ENCODE assay signal across 22 mouse cellular contexts in the genomic region with DNA sequence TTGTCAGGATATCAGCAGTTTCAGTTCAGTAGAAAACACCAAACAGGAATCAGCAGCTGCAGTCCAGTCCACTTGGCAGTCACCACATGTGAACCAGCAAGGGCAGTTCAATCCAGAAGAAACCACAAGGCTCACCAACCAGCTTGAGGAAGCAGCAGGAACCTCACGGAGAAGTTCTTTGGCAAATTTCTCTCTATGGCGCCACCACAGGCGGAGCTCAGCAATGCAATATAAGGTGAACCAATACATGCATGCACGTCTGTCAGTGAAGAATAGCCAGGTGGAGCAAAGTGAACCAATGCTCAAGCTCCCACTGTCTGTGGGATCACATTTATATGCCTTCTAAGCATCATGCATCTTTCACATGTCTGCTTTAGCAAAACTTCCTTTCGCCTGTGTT.
DNase-seq lines count a peak whose midpoint lies in the region; ATAC-seq and TF ChIP-seq lines count a peak whose summit lies in the region.
"Had no signal": no experiment of that assay in that cellular context is flagged by ENCODE, and none has a peak within 500 bp of the region (broad histone marks: within the 10 kb centered on the region; RNA-seq: fewer than 3 reads in every experiment).

No protein-coding gene starts in this region.

- WGBS in kidney, postnatal 0 days, result 94% methylated on average over 5 of the region's 5 CpGs
- WGBS in kidney, adult 2 months, result 98% methylated on average over 5 of the region's 5 CpGs
- WGBS in heart, embryonic 11.5 days (ENCODE audit: insufficient replicate concordance), result 87% methylated on average over 5 of the region's 5 CpGs

- H3K79me2 ChIP-seq in MEL (ENCODE audit: control insufficient read depth, insufficient read depth, low read length, poor library complexity), result no peaks in the 10 kb centered on the region

- ATAC-seq in kidney, postnatal 0 days (replicated peaks; ENCODE audit: low FRiP score, low read depth), result no peak
- ATAC-seq in megakaryocyte progenitor cell, adult 5-6 weeks (replicated peaks; ENCODE audit: poor library complexity), result peak; percentile 50
- no peak for ATAC-seq in heart, embryonic 11.5 days (replicated peaks; ENCODE audit: insufficient number of reproducible peaks, low FRiP score, low TSS enrichment)
- ATAC-seq: forebrain, embryonic 15.5 days; intestine, embryonic 15.5 days; Patski had no signal

- H3K9ac ChIP-seq in kidney, postnatal 0 days (ENCODE audit: low read depth, low read length), result no peak overlapping the region
- no peak overlapping the region for H3K9ac ChIP-seq in MEL (ENCODE audit: control insufficient read depth, low read depth, low read length, poor library complexity, severe bottlenecking)
- H3K9ac ChIP-seq in heart, embryonic 11.5 days (ENCODE audit: low read depth, low read length), result no peak overlapping the region
- H3K9ac ChIP-seq: embryonic facial prominence, embryonic 13.5 days; forebrain, embryonic 15.5 days; intestine, embryonic 15.5 days; lung, embryonic 14.5 days had no signal

- H3K4me3 ChIP-seq in kidney, postnatal 0 days (replicated peaks; ENCODE audit: low read depth, low read length), result no peak overlapping the region
- H3K4me3 ChIP-seq in kidney, adult 2 months (ENCODE audit: insufficient read depth, low read depth, low read length), result no peak overlapping the region
- no peak overlapping the region for H3K4me3 ChIP-seq in MEL (ENCODE audit: control insufficient read depth in 1 of 2, insufficient read depth in 1 of 2, low read depth in 2 of 2, low read length in 2 of 2)
- H3K4me3 ChIP-seq in heart, embryonic 11.5 days (ENCODE audit: low read depth, low read length), result no peak overlapping the region
- H3K4me3 ChIP-seq: embryonic facial prominence, embryonic 13.5 days; forebrain, embryonic 15.5 days; hindbrain, embryonic 10.5 days; intestine, embryonic 15.5 days; midbrain, embryonic 10.5 days had no signal

- H3K36me3 ChIP-seq in kidney, postnatal 0 days (ENCODE audit: insufficient read depth, low read length), result no peaks in the 10 kb centered on the region
- H3K36me3 ChIP-seq in kidney, adult 2 months (ENCODE audit: control insufficient read depth, insufficient read depth, low read length), result no peaks in the 10 kb centered on the region
- H3K36me3 ChIP-seq in MEL (ENCODE audit: control insufficient read depth in 1 of 2, insufficient read depth in 2 of 2, low read length in 2 of 2), result peaks cover 0 to 33% of the 10 kb centered on the region in 2 experiments; a peak in 2 of 4 replicates
- H3K36me3 ChIP-seq in heart, embryonic 11.5 days (ENCODE audit: control insufficient read depth, insufficient read depth, low read length), result no peaks in the 10 kb centered on the region
- H3K36me3 ChIP-seq: embryonic facial prominence, embryonic 13.5 days; forebrain, embryonic 15.5 days; intestine, embryonic 15.5 days; midbrain, embryonic 10.5 days had no signal

- no peak for TF ChIP-seq EP300 in MEL (IDR thresholded peaks at IDR 0.05; ENCODE audit: low read depth in 1 of 2, low read length in 2 of 2)

- no peak for TF ChIP-seq POLR2A in kidney, adult 2 months (IDR thresholded peaks at IDR 0.05; ENCODE audit: low read depth, low read length)
- no peak for TF ChIP-seq POLR2A in MEL (IDR thresholded peaks at IDR 0.05; ENCODE audit: control insufficient read depth in 1 of 2, insufficient read depth in 1 of 2, low read depth in 1 of 2, low read length in 2 of 2, poor library complexity in 1 of 2)

- H3K4me2 ChIP-seq in kidney, postnatal 0 days (ENCODE audit: low read length), result no peak overlapping the region
- H3K4me2 ChIP-seq in heart, embryonic 11.5 days, result no peak overlapping the region
- H3K4me2 ChIP-seq: embryonic facial prominence, embryonic 13.5 days; forebrain, embryonic 15.5 days; intestine, embryonic 15.5 days; lung, embryonic 14.5 days had no signal

- no peaks in the 10 kb centered on the region for H3K27me3 ChIP-seq in kidney, postnatal 0 days (ENCODE audit: insufficient read depth, low read length)
- H3K27me3 ChIP-seq in kidney, adult 2 months (replicated peaks; ENCODE audit: control insufficient read depth, insufficient read depth, low read length), result no peaks in the 10 kb centered on the region
- H3K27me3 ChIP-seq in MEL (ENCODE audit: control insufficient read depth in 1 of 2, insufficient read depth in 2 of 2, low read length in 2 of 2), result peaks cover 2 to 4% of the 10 kb centered on the region in 2 experiments; a peak in 2 of 4 replicates
- no peaks in the 10 kb centered on the region for H3K27me3 ChIP-seq in heart, embryonic 11.5 days (ENCODE audit: control insufficient read depth, insufficient read depth, low read length)
- H3K27me3 ChIP-seq: embryonic facial prominence, embryonic 13.5 days; forebrain, embryonic 15.5 days; intestine, embryonic 15.5 days; Patski had no signal

- no peak for DNase-seq in kidney, postnatal 0 days (ENCODE audit: low spot score)
- no peak for DNase-seq in kidney, adult 2 months
- DNase-seq in 416B (ENCODE audit: low read depth) (peak; percentile 49), MEL (ENCODE audit: low read depth, low spot score) (peak; percentile 57)
- no peak for DNase-seq in adrenal gland, adult 8-10 months
- DNase-seq: adrenal gland, postnatal 36 days; B cell, adult 2 months; cerebellum, adult 11-12 months; cerebellum, postnatal 14 days; gastrocnemius, postnatal 25 days; kidney, postnatal 10 days; lung, embryonic 14.5 days; lung, postnatal 4 days; right cerebral cortex, postnatal 4 days had no signal

- peak; percentile 3; the same call in 1 of the 2 replicates for TF ChIP-seq CTCF in kidney, postnatal 0 days (IDR thresholded peaks at IDR 0.05; ENCODE audit: low read depth)
- TF ChIP-seq CTCF in kidney, adult 2 months (conservative IDR thresholded peaks at IDR 0.05; ENCODE audit: insufficient read depth, insufficient read length, low read depth, low read length), result no peak
- peak; percentile 31 to 52 (median 39) for TF ChIP-seq CTCF in MEL (IDR thresholded peaks at IDR 0.05 in 2 of 3, conservative IDR thresholded peaks at IDR 0.05 in 1 of 3; ENCODE audit: control insufficient read depth in 1 of 3, insufficient read depth in 1 of 3, low read depth in 2 of 3, low read length in 3 of 3, poor library complexity in 1 of 3, severe bottlenecking in 1 of 3)

- 0 out of 2 replicates have a peak, but pooled peaks cover 7% of the 10 kb centered on the region for H3K9me3 ChIP-seq in kidney, postnatal 0 days (replicated peaks; ENCODE audit: low read length)
- no peaks in the 10 kb centered on the region for H3K9me3 ChIP-seq in MEL (replicated peaks; ENCODE audit: insufficient read depth, low read length)
- peaks cover 9% of the 10 kb centered on the region for H3K9me3 ChIP-seq in heart, embryonic 11.5 days (replicated peaks; ENCODE audit: control insufficient read depth, low read length)
- H3K9me3 ChIP-seq: intestine, embryonic 15.5 days had no signal

- no peak overlapping the region for H3K27ac ChIP-seq in kidney, postnatal 0 days
- H3K27ac ChIP-seq in kidney, adult 2 months (ENCODE audit: insufficient read depth, low read depth, low read length), result no peak overlapping the region
- H3K27ac ChIP-seq in MEL (ENCODE audit: control insufficient read depth, low read depth, low read length), result no peak overlapping the region
- H3K27ac ChIP-seq in heart, embryonic 11.5 days (ENCODE audit: low read depth, low read length), result no peak overlapping the region
- H3K27ac ChIP-seq: embryonic facial prominence, embryonic 13.5 days; forebrain, embryonic 15.5 days; hindbrain, embryonic 10.5 days; intestine, embryonic 15.5 days; midbrain, embryonic 10.5 days had no signal

- H3K4me1 ChIP-seq in kidney, postnatal 0 days (replicated peaks; ENCODE audit: insufficient read depth, low read length), result no peaks in the 10 kb centered on the region
- peaks cover 2% of the 10 kb centered on the region; the same call in 1 of the 2 replicates for H3K4me1 ChIP-seq in kidney, adult 2 months (ENCODE audit: control insufficient read depth, insufficient read depth, low read length)
- H3K4me1 ChIP-seq in MEL (ENCODE audit: control insufficient read depth in 1 of 2, insufficient read depth in 2 of 2, low read length in 2 of 2), result peaks cover 26 to 37% of the 10 kb centered on the region in 2 experiments
- H3K4me1 ChIP-seq in heart, embryonic 11.5 days (ENCODE audit: control insufficient read depth, insufficient read depth, low read length), result no peaks in the 10 kb centered on the region; the same call in 1 of the 2 replicates
- H3K4me1 ChIP-seq: forebrain, embryonic 15.5 days; intestine, embryonic 15.5 days; midbrain, embryonic 10.5 days had no signal

- TF ChIP-seq RAD21 in MEL (IDR thresholded peaks at IDR 0.05; ENCODE audit: low read depth, low read length), result no peak; the same call in 1 of the 2 replicates

TF ChIP-seq in MEL, 35 proteins besides CTCF, POLR2A, EP300 and RAD21:
- no peak for TF ChIP-seq CHD1 (IDR thresholded peaks at IDR 0.05; ENCODE audit: low read depth, low read length)
- no peak for TF ChIP-seq TCF12 (IDR thresholded peaks at IDR 0.05; ENCODE audit: low read depth, low read length)
- no peak for TF ChIP-seq MYB (IDR thresholded peaks at IDR 0.05; ENCODE audit: low read depth, low read length)
- TF ChIP-seq GABPA (IDR thresholded peaks at IDR 0.05; ENCODE audit: low read depth, low read length), result no peak
- no peak for TF ChIP-seq TBP (IDR thresholded peaks at IDR 0.05; ENCODE audit: low read depth, low read length)
- no peak for TF ChIP-seq UBTF (IDR thresholded peaks at IDR 0.05; ENCODE audit: borderline replicate concordance, insufficient read depth, low read depth, low read length)
- TF ChIP-seq SMC3 (IDR thresholded peaks at IDR 0.05; ENCODE audit: low read depth, low read length), result peak; percentile 20
- TF ChIP-seq HCFC1 (IDR thresholded peaks at IDR 0.05; ENCODE audit: low read depth, low read length), result no peak
TF ChIP-seq in MEL: peak in this region for 1.

Comparison
In these comparisons a context has a peak if more than half of its experiments do, and no peak if none do; other contexts are left out.
1. DNase-seq: peak in 416B (single experiment) and MEL (single experiment); none in kidney, postnatal 0 days (single experiment), kidney, adult 2 months (single experiment) and adrenal gland, adult 8-10 months (single experiment).